Mouse (Mus musculus): ENCODE data around the gene Nepn. TPM values are rescaled to one million over a fixed set of nuclear protein-coding genes. Genes with fewer than 3 reads are reported as not detected.

Gene Nepn
- total RNA-seq, 2 experiments from 2014 or later: not detected

Other genes starting within 250 kb of the Nepn start
- not detected in 2 replicates for gene Ros1, start 193.7 kb upstream of the Nepn start, total RNA-seq (2014; fragmentation: Nextera tagmentation)
- gene Ros1, start 193.7 kb upstream of the Nepn start, total RNA-seq (2017): not detected in 2 replicates
- not detected in 2 replicates for gene Dcbld1, start 155.4 kb upstream of the Nepn start, total RNA-seq (2014; fragmentation: Nextera tagmentation)
- not detected in 2 replicates for gene Dcbld1, start 155.4 kb upstream of the Nepn start, total RNA-seq (2017)
- gene Gm26741, start 30.2 kb upstream of the Nepn start, total RNA-seq (2014; fragmentation: Nextera tagmentation): not detected in 2 replicates
- not detected in 2 replicates for gene Gm26741, start 30.2 kb upstream of the Nepn start, total RNA-seq (2017)
- 12.4 and 18.5 TPM in 2 replicates for gene Gopc, start 6.8 kb upstream of the Nepn start, total RNA-seq (2014; fragmentation: Nextera tagmentation)
- 12.6 and 19.5 TPM in 2 replicates for gene Gopc, start 6.8 kb upstream of the Nepn start, total RNA-seq (2017)
- 23.7 and 28.4 TPM in 2 replicates for gene Nus1, start 28.6 kb downstream of the Nepn start, total RNA-seq (2014; fragmentation: Nextera tagmentation)
- 30.1 and 33.2 TPM in 2 replicates for gene Nus1, start 28.6 kb downstream of the Nepn start, total RNA-seq (2017)

Measured in megakaryocyte-erythroid progenitor cell, adult 5-6 weeks (primary cell).